Mouse (Mus musculus) inflammation-experienced regulatory T-cells, adult 6 months (primary cell): ENCODE measurements around the gene C530008M17Rik. TPM values are rescaled to one million over a fixed set of nuclear protein-coding genes. Genes with fewer than 3 reads are reported as not detected.

ENCODE experiments used
- ATAC-seq: one replicate; pipeline ENCODE4 v1.8.0; 2017
- polyA plus RNA-seq, 3 experiments: library from polyadenylated mRNA; unstranded; fragments of 100-300 nt; shearing (Covaris generic); gene quantifications; one replicate each; pipeline ENCODE4 v1.2.1; 2017

The C530008M17Rik gene
- polyA plus RNA-seq, 3 experiments from 2014 or later: 0.34 to 1.8 (median 0.58) TPM

- no peak for ATAC-seq
These were observed 183.5 kb downstream of the C530008M17Rik start for GRCm38 (mm10) chr5:76839786-76840185.

DNA sequence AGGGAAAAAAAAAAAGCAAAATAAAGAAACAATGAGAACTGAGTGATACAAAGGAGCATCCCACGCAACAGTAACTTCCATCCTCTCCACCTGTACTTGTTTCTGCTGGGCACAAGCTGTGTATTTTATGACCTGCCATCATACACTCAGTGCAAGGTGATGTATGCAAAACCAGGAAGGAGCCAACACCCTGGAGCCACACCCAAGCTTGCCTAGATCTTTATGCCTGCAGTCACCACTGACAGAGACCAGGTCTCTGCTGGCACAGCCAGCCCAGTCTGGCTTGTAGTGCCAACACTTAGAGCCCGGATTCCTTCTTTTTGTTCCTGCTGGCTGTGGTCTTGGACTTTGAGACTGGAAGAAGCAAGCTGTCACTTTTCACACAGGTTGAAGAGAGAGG, 185.5 kb downstream of the C530008M17Rik start:
- no peak for ATAC-seq

DNA sequence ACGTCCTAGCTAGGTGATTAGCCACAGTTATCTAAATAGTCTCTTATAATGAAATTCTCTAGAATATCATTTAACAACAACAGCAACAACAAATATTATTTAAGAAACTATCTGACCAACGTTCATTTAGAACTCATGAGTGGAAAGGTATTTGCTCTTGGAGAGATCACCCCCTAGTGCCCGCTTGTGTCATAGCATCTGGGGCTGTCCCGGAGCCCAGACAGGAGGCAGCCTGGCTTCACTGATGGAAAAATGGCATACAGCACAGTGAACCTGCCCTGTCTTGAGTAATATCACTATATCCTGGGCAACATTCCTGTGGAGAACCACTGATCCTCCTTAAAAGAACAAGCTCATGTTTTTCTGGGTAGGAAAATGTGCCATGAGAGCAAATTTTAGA, 187.1 kb downstream of the C530008M17Rik start:
- ATAC-seq: peak; percentile 84

GRCm38 (mm10) chr5:76843851-76844419, 187.6 kb downstream of the C530008M17Rik start:
- no peak for ATAC-seq

DNA sequence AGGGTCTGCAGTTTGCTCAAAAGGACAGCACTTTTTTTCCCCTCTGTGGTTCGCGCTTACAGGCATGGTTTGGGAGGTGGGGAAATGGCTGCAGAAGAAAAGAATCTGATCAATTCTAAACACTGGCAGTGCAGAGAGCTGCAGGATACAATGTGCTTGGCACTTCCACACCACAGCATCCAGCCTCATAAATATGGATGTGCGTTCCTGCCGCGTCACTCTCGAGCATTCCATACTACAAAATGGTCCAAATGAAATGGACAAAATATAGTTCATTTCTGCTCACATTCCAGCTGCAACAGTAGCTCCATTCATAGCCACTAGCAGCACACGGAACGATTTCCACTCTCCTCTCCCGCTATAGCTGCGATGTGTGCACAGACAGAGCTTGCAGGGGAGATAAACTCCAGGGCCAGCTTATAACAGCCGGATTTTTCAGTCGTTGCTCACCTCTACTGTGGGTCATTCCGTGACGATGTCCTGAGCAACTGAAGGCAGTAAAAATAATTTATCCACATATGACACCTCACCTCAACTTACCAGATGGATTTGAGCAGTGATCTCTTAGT, 188.4 kb downstream of the C530008M17Rik start:
- no peak for ATAC-seq

DNA sequence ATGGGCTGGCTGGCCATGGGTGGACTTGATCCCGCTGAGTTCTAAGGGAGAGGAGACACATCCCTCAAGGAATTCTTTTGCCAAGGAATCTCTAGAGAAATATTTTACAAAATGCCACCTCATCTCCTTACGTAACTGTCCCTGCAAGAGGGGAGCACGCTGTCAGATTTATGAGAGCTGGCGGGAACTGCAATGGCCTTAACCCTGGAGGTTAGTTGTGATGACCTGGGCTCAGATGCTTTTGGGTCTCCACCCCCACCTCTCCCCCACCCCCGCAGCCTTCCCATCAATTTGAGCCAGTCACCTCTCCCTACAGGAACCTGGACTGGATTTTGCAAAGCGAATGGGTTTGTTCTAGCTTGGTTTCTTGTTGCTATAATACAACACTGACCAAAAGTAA, 190.8 kb downstream of the C530008M17Rik start:
- no peak for ATAC-seq

DNA sequence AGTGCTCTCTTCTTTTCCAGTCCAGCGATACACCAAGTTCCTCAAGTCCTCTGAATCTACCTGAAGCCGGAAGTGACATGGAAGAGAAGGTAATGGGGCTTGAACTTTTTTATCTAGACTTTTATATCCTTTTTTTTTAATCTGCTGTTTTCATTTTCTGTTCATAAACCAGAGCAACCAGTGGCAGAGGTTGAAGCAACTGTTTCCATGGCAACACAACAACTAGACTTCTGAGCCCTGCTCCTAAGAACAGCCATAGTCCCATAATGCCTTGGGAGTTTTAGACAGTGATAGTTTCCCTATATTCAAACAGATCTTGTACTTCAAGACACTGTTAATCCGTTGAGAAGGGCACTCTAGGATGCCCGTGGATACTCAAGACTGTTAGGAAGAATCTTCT, 195.0 kb downstream of the C530008M17Rik start:
- peak; percentile 49 for ATAC-seq

DNA sequence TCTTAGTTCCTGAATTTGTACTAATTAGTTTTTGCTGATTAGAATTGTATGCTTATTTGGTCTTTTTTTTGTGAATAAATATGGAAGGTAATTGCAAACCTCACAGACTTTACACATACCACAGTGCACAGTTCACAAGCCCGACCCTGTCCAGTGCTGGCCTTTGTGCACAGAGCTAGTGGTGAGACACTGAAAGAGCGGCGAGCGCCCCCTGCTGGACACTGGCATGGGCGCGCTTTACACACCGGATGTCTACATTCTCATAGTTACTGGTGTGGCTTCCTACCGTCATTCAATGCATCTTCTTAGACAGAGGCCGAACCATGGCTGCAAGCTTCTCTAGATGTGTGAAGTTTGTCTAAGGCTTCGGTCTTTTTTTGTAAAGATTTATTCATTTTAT, 197.2 kb downstream of the C530008M17Rik start:
- peak; percentile 74 for ATAC-seq

GRCm38 (mm10) chr5:76855829-76856600, 199.7 kb downstream of the C530008M17Rik start:
- no peak for ATAC-seq

DNA sequence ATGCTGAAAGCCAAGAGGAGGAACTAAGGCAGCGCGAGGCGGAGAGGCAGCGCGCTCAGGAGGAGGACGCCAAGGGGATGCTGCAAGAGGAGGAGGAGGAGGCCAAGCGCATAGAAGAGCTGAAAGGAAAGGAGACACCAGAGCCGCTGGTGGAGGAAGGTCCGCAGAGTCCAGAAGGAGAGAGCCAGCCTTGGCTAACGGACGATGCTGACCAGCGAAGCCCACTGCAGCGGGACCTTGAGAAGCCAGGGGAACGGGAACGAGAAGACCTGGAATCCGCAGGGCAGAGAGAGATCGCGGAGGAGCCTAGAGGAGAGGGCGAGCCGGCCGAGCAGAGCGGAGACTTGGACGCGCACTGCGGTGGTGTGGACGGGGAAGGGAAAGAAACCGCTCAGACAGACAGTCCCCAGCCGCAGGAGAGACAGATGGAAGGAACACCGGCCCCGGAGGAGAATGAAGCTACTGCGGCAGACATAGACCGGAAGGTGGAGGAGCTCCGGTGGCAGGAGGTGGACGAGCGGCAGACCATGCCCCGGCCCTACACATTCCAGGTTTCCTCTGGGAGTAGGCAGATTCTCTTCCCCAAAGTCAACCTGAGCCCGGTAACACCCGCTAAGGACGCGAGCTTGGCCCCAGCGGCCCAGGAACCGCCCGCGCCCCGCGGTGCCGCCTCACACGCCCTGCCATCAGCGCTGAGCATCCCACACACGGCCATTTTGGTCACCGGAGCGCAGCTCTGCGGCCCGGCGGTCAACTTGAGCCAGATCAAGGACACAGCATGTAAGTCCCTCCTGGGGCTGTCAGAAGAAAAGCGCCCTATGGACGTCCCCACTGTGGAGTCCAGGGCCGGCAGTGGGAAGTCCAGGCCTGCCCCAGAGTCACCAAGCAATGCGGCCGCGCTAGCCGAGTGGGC, 201.0 kb downstream of the C530008M17Rik start:
- ATAC-seq: peak; percentile 28

DNA sequence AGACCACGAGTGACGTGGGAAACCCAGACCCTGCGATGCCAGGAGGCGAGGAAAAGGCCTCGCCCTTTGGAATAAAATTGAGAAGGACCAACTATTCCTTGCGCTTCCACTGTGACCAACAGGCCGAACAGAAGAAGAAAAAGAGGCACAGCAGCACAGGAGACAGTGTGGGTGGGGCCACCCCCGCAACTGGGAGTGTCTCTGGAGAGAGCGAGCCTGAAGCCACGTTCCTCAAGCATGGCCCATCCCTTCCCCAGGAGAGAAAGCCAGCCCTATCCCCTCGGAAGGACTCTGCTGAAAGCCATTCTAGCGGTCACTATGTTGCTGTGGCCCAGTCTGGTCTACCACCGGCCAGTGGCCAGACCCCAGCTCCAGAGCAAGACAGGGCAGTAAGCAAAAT, 202.1 kb downstream of the C530008M17Rik start:
- no peak for ATAC-seq

DNA sequence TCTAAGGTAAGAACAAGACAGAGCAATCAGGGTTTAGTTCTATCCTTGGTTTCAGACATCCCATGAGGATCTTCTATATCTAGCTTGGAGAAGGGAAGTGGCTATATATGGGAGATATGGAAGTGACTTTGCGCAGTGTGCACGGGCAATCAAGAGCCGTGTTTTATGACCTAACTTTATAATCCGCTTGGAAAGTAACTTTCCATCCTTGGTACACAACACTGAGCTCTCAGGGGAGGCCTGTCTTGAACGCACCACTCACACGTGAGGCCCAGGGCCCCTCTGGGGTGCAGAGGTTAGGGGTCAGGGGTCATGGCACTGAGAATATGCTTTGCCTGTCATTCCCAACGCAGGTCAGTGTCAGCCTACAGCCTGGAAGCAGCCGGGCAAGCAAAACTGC, 210.5 kb downstream of the C530008M17Rik start:
- no peak for ATAC-seq

- peak; percentile 43 for ATAC-seq
These were observed 212.5 kb downstream of the C530008M17Rik start for GRCm38 (mm10) chr5:76868693-76869286.

DNA sequence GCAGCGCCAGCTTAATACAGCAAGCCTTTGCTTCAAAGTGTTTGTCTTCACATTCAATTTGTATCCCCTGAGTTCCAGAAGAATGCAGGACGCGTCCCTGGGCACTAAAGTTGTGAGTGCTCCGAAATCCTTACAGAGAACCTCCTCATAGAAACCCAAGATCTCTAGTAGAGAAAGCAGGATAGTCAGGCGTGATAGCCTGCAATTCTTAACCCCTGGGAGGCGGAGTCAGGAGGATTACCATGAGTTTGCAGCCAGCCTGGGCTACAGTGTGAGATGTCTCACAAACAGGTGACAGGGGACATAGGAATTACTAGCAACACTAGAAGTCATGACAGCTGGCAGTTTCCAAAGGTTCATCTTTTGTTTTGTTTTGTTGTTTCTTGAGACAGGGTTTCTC, 213.2 kb downstream of the C530008M17Rik start:
- ATAC-seq: no peak

DNA sequence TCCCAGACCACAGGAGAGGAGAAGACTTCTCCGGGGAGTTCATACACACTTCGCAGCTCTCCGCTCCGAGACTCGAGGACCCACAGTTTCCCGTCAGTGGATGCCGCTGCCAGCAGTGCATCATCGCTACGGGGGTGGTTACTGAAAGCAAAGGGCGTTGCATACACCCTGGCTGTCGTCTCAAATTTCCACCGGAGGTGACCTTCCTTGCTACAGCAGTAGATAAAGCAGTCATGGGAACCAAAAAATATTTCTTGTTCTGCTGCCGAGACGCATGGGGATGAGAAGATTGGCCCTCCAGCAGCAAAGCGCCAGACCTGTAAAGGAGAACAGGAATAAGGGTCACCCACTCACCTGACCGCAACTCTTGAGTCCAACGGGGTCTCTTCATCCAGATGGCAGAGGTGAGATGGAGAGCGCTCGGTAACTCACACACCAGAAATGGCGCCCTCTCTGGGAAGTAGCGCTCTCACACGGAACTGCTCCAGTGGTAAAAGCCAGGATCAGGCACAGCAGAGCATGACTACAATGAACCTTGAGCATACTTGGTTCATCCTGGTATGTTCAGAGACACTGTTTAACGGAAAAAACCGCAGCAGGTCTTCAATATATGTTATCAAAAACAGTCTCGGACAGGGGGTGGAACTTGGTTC, 219.9 kb downstream of the C530008M17Rik start:
- no peak for ATAC-seq

GRCm38 (mm10) chr5:76884107-76884506, 227.8 kb downstream of the C530008M17Rik start:
- ATAC-seq: no peak

DNA sequence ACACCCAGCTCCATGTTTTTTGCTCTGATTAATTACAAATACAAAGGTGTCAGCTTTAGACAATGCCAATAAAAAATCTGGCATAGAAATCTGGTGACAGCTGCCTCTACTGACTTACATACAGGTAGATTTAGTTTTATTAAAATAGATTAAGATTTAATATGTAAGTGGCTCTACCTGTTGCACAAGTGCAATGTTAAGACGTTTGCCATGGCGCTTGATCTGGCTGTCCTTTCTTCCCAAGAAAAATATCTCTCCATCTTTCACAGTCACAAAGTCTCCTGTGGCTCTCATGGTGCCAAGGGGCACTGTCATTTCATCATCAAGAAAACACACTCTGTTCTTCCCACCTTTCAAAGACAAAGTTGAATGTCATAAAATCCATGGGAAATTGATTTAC, 230.7 kb downstream of the C530008M17Rik start:
- ATAC-seq: no peak

DNA sequence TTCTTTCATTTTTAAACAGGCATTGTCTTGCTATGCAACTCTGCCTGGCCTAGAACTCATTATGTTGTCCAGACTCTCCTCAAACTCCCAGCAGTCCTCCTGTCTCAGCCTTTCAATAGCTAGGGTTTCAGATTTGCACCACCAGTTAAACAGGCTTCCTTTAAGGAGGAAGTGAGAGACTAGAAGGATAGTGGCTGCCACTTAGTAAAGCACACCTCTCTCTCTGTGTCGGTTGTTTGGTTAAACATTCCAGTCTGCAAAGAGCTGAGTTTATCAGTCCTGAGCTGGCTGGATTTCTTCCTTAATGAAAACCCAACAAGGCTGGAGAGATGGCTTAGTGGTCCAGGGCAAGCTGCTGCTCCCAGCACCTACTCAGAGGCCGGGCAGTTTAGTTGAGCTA, 236.3 kb downstream of the C530008M17Rik start:
- ATAC-seq: no peak

- ATAC-seq: no peak
These were observed 236.8 kb downstream of the C530008M17Rik start for GRCm38 (mm10) chr5:76893084-76893483.

DNA sequence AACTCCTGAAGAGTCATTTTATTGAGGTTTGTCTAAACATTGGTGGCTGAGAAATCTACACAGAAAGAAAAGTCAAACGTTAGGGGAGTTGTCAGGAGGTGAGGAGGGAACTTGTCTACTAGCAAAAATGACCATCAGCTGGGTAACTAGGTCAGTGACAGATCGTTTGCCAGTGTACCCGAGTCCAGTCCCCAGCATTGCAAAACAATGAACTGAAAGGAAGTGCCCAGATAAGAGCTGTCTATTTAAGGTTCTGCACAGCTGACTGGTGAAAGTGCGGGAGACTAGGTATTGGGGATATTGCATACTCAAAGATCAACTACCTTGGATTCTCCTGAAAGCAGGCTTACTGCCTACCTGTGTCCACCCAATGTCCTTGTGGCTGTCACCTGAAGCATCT, 245.8 kb downstream of the C530008M17Rik start:
- no peak for ATAC-seq

DNA sequence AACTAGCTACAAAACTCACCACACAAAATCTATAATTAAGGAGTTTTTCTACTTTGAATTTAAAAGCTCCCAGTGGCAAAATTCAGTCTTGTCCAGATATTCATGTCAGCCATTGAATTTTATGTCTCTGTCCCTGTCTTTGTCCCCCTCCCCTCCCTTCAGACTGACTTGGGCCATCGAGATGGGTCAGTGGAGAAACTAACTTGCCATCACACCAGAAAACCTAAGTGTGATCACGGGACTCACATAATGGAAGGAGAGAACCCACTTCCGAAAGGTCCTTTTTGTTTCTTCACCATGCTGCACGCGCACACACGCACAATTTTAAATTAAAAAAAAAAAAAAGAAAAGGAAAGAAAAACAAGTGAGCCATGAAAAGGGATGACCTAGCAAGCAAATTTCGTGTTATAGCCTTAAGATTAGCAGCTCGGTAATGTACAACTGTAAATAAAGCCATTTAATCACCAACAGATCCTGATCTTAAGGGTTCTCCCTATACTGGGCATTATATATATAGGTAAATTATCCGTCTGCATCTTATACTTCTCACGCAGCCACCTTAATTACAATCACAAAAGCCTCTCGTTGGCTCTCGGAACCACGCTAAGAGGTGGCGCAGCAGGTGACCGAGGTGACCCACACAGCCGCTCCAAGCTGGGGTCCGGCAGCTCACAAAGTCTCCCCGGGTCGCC, 248.5 kb downstream of the C530008M17Rik start:
- peak; percentile 35 for ATAC-seq
